Mouse (Mus musculus): ENCODE measurements at regions not wholly inside any gene's neighbourhood (a gene's known extent, or its start where the extent isn't known, plus 50 kb on each side); places are given as distances from the start of the nearest gene placed in this dataset.

DNA sequence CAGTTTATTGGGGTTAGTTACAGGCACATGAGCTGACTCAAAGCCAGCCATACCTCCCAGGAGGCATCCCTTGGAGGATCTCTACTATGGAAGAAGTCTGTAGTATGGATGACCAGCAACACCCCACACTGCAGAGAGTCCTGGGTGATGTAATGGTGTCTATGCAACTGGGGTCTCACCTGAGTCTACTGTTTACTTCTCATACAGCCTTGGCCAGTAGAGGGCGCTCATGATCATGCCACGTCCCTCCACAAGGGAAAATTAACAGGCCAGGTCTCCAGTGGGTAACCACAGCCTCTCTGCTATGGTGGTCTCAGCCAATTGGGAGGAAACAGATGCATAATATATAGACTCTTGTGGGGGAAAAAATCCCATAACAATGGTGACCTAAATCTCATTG is 111.7 kb downstream of the Cdh26 start:
- DNase-seq (ENCODE audit: low read depth): peak; percentile 25

- no peak for DNase-seq (ENCODE audit: low read depth)
These were observed 114.1 kb downstream of the Cdh26 start for GRCm38 (mm10) chr2:178544411-178544810.

DNA sequence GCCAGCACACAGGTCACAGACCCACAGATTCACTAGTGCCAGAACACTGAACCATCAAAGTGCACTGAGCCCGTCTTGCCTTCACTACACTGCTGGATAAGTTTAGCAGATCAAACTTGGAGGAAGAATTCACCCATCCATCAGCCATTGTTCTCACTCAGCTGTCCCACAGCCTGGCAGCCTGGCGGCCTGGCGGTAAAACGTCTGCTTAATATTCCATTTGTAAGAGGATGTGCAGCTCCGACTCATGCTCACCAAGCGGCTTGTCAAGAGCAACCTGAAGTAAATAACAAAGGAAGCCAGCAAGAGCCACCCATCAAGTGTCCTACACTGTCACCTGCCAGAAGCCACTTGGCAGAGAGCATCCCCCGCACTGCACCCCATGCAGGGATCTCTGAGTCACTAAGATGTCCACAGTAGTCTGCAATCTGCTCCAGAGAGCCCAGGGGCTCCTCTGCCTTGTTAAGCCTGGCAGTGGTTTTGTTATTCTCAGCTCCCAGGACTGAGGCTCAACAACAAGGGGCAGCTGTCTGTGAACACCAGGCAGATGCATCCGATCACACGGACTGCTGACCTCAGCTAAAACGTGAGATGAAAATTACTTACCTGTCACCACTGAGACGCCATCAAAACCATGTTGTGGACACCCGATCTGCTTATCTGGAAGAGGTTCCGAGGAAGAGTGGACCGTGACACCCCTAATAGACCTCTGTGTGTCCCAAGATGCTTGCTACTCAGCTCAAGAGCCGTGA is 115.4 kb downstream of the Cdh26 start:
- DNase-seq (ENCODE audit: low read depth): no peak

DNA sequence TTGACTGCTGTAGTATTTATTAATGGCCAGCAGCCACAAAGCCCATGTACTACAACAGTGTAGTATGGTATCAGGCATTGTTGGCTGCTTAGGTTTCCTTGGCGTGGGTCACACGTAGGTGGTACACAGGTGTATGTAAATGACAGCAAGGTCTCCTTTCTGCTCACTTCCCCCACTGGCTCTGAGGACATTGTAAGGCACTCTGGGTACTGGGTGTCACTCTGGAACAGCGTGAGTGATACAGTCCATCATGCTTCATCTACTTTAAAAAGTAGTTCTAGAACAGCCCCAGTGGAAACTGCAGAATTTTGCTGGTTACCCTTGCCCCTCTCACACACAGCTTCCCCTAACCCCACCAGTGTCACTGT is 116.0 kb downstream of the Cdh26 start:
- no peak for DNase-seq (ENCODE audit: low read depth)

GRCm38 (mm10) chr2:178546888-178547287 is 116.6 kb downstream of the Cdh26 start:
- DNase-seq (ENCODE audit: low read depth): no peak

DNA sequence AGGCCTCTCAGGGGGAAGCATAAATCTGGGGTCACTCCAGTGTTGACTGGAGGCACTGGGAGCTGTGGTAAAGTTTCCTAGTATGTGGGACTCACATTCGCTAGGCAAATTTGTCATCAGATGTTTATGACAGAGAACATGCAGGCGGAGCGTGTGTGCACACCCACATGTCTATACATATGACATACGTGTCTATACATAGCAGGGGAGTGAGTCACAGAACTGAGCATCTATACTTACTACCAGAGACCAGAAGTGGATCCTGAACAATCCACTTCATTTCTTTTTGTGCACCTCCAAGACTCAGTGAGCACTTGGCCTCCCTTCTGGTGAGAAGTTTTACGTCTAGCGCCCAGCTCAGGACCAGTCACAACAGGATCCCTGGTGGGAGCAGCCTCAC is 118.6 kb downstream of the Cdh26 start:
- no peak for DNase-seq (ENCODE audit: low read depth)

GRCm38 (mm10) chr2:178553736-178554135 is 123.4 kb downstream of the Cdh26 start:
- DNase-seq (ENCODE audit: low read depth): no peak

DNA sequence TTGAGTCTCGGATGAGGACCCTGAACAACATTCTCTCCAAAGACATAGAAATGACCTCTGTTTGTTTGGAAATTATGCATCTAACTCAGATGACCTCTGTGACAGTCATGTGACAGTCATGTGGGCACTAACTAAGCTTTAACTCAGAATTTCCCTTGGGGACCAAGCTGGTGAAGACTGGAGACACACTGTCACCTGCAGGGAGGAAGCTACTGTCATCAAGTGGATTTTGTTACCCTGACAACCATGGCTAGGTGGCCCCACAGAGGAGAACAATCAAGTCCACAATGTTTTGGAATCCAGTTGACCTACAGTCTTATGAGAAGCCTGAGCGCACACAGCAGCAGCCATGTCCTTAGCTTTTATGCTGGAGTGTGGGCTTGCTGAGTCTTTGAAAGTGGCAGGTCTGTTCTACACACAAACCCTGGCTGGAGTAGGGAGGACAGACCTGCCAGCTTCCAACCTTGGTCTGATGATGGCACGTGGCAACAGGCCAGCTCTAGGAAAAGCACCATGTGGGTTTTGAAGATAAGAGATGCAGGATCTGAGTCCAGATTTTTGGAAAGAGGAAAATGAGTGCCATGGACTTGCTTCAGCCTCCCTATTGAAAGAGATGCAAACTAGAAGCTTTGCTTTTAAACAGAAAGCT is 125.5 kb downstream of the Cdh26 start:
- no peak for DNase-seq (ENCODE audit: low read depth)

GRCm38 (mm10) chr2:178557934-178558333 is 127.6 kb downstream of the Cdh26 start:
- DNase-seq (ENCODE audit: low read depth): no peak

GRCm38 (mm10) chr2:178563287-178563686 is 133.0 kb downstream of the Cdh26 start:
- DNase-seq (ENCODE audit: low read depth): no peak

DNA sequence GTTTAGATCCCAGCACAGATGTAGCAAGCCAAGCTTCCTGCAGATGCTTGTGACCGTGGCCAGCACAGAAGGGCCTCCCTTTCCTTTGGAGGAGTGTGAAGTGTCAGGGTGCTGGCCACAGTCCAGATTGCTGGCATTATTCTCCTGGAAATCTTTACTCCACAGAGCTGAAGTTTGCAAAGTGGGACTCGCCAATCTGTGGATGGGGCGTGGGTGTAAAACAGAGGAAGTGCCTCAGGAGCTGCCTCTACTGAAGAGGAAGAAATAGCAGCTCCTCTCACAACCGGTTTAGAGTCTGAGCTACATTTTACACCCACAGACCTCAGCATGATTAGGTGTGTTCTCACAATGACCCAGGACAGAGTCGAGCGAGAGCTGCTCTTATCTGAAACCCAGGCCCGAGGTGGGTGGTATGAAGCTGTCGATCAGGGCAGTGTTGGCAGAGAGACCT is 135.1 kb downstream of the Cdh26 start:
- no peak for DNase-seq (ENCODE audit: low read depth)

DNA sequence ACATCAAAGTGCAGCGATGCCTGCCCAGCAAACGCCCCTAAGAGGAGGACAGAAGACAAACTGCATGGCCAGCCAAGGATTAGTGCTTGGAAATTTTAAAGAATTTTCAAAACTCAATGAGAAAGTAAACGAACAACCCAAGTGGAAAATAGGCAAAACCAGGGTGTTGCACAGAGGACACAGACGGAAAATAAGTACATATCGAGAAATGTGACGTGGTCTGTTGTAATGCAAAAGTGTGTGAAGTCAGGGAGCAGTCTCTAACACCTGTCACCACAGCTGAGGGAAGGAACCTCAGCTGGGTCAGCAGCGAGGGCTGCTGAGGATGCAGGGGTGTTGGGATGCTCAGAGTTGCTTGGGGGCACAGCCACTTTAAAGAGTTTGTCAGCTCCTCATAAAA is 137.2 kb downstream of the Cdh26 start:
- DNase-seq (ENCODE audit: low read depth): no peak

GRCm38 (mm10) chr2:178572301-178572700 is 142.0 kb downstream of the Cdh26 start:
- no peak for DNase-seq (ENCODE audit: low read depth)

DNA sequence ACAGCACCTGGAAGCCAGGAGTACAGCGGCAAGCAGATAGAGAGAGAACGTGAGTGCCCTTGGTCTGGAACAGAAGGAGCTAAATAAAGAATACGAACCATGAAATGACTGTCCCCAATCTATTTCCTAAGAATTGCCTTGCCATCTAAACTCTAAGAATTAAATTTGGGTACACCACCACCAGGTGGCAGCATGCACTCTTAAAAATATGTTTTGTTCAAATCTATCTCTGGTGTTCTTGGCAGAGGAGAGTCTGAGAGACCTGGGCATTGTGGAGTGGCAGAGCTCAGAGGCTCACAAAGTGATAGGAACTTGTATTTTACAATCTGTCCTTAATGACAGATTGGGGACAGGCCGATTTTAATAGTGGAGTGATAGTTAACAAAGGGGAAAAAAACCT is 144.5 kb downstream of the Cdh26 start:
- peak; percentile 46 for DNase-seq (ENCODE audit: low read depth)

DNA sequence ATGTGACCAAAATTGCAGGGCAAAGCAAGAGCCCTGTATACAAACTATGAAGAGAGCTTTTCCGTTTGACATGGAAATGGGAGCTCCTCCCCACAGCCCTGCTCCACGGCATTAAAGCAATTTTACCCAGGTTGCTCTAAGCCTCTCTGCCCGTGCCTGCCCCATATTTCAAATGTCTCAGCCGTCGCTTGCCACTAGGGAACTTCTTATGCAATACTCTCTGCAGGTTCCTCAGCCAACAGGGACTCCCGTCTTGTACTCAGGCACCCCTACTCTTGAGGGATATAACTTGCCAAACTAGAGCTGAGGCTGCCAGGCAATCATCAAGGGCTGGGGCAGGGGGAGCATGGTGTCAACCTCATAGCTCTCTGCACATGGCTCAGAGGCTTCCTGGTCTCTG is 145.1 kb downstream of the Cdh26 start:
- DNase-seq (ENCODE audit: low read depth): no peak

DNA sequence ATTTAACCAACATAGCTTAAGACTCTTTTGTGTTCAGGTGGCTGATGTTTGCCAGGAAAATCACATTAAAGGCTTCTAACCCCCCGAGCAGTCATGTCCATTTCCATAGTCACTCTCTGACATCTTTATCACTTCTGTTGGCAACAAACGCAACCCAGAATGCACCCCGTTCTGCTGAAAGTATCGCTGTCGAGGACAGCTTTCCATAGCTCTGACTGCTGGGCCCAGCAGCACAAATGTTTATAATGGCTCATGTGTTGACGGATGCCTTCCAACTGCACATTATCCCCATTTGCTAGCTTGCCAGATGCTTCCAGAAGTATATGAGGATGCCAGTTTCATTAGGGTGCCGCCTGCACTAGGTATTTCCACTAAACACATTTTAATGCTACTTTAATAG is 145.7 kb downstream of the Cdh26 start:
- no peak for DNase-seq (ENCODE audit: low read depth)

DNA sequence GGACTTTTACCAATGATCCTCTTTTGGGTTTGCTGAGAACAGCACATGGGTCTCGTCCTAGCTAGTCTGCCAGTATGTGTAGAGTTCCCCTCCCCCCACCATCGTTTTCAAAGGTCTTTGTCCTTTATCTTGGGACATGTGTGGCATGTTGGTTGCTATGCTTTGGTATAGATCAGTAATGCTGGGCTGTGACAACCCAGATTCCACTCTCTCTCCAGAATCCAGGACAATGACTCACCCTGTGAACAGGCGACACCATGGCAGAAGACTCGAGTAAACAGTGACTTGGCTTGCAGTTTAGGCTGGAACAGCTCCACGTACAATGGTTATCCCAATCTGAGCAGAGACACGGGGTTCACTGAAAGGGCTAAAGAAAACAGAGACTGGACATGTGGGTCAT is 149.2 kb downstream of the Cdh26 start:
- no peak for DNase-seq (ENCODE audit: low read depth)

- no peak for DNase-seq (ENCODE audit: low read depth)
These were observed 151.0 kb downstream of the Cdh26 start for GRCm38 (mm10) chr2:178581306-178581705.

- no peak for DNase-seq (ENCODE audit: low read depth)
These were observed 154.7 kb downstream of the Cdh26 start for GRCm38 (mm10) chr2:178584970-178585566.

GRCm38 (mm10) chr2:178587134-178587636 is 156.9 kb downstream of the Cdh26 start:
- DNase-seq (ENCODE audit: low read depth): no peak

DNA sequence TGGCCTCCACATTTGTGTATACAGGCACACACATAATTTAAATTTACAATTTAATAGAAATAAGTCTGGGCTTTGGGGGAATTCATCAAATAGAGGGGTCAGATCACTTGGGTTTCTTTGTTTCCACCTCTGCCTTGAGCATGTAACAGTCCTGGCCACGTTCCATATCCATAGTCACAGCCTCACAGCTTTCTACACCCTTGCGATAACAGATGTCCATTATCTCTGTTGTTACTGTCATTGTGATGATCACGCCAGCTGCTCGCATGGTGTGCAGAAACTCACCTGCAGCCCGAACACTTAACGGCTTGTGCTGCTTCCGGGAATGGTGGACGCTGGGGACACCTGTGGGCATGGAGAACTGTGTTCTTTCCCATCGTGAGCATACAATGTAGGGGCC is 163.4 kb downstream of the Cdh26 start:
- DNase-seq (ENCODE audit: low read depth): no peak

DNA sequence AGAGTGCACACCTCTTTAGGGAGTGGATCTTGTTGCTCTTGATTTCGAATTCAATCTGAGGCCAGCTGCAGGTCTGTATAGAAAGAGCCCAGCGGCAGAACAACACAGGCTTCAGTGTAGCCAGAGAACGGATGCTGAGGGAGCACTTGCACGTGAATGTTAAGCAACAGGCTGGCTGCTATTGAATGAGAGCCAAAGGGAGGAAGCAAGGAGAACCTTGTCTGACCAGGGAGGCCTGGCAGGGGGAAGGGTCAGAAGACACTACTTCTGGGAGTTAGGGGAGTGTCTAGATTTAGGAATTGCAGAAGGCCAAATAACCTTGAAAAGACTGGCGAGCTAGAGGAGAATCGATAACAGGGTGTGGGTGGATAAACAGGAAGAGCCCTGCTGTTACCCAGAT is 163.8 kb downstream of the Cdh26 start:
- DNase-seq (ENCODE audit: low read depth): no peak

Data from c-Kit-positive CD71-negative TER-119-negative erythroid progenitor cells, embryonic 14.5 days (primary cell).